Mouse (Mus musculus): ENCODE results near the gene Crocc2. TPM values are rescaled to one million over a fixed set of nuclear protein-coding genes. Genes with fewer than 3 reads are reported as not detected.

Gene Crocc2
- total and polyA plus RNA-seq, 3 experiments: not detected

- Histone ChIP-seq H3K79me2 (ENCODE audit: control insufficient read depth, insufficient read depth, low read length, poor library complexity) (no peaks in the 10 kb centered on the region), H3K4me1 (ENCODE audit: control insufficient read depth in 1 of 2, insufficient read depth in 2 of 2, low read length in 2 of 2) (no peaks in the 10 kb centered on the region; a peak in 1 of 4 replicates), H3K27me3 (ENCODE audit: control insufficient read depth in 1 of 2, insufficient read depth in 2 of 2, low read length in 2 of 2) (no peaks in the 10 kb centered on the region; a peak in 1 of 4 replicates), H3K9me3 (replicated peaks; ENCODE audit: insufficient read depth, low read length) (no peaks in the 10 kb centered on the region), H3K4me3 (ENCODE audit: control insufficient read depth in 1 of 2, insufficient read depth in 1 of 2, low read depth in 2 of 2, low read length in 2 of 2) (no peak overlapping the region), H3K36me3 (ENCODE audit: control insufficient read depth in 1 of 2, insufficient read depth in 2 of 2, low read length in 2 of 2) (no peaks in the 10 kb centered on the region), H3K27ac (ENCODE audit: control insufficient read depth, low read depth, low read length) (no peak overlapping the region), H3K9ac (ENCODE audit: control insufficient read depth, low read depth, low read length, poor library complexity, severe bottlenecking) (no peak overlapping the region)
- DNase-seq (ENCODE audit: low read depth, low spot score): no peak
- no peak for TF ChIP-seq KAT2A (conservative IDR thresholded peaks at IDR 0.05; ENCODE audit: low read depth, low read length)
Measured at GRCm38 (mm10) chr1:93277041-93277440, 108.5 kb downstream of the Crocc2 start.

Other genes with a start within 250 kb of the Crocc2 start
- gene Capn10, start 234.3 kb upstream of the Crocc2 start, total RNA-seq (2012; rRNA removed): 30.5 and 30.7 TPM in 2 replicates
- 10 to 100 TPM in 1 of 2 experiments, not detected in 1; 43.3 TPM for gene Capn10, start 234.3 kb upstream of the Crocc2 start, polyA plus RNA-seq (2012; ENCODE audit: insufficient read depth in 1 of 2, insufficient read length in 2 of 2, low read depth in 1 of 2, low replicate concordance in 2 of 2, missing spikeins in 1 of 2)
- not detected in 2 replicates for gene Gpr35, start 217.9 kb upstream of the Crocc2 start, total RNA-seq (2012; rRNA removed)
- under 1 TPM in 1 of 2 experiments, not detected in 1; 0.22 TPM for gene Gpr35, start 217.9 kb upstream of the Crocc2 start, polyA plus RNA-seq (2012; ENCODE audit: insufficient read depth in 1 of 2, insufficient read length in 2 of 2, low read depth in 1 of 2, low replicate concordance in 2 of 2, missing spikeins in 1 of 2)
- gene Aqp12, start 162.4 kb upstream of the Crocc2 start, total RNA-seq (2012; rRNA removed): not detected in 2 replicates
- gene Aqp12, start 162.4 kb upstream of the Crocc2 start, polyA plus RNA-seq (2012; ENCODE audit: insufficient read depth in 1 of 2, insufficient read length in 2 of 2, low read depth in 1 of 2, low replicate concordance in 2 of 2, missing spikeins in 1 of 2): not detected
- gene Kif1a, start 66.8 kb upstream of the Crocc2 start, total RNA-seq (2012; rRNA removed): not detected in 2 replicates
- not detected for gene Kif1a, start 66.8 kb upstream of the Crocc2 start, polyA plus RNA-seq (2012; ENCODE audit: insufficient read depth in 1 of 2, insufficient read length in 2 of 2, low read depth in 1 of 2, low replicate concordance in 2 of 2, missing spikeins in 1 of 2)
- gene Agxt, start 33.5 kb upstream of the Crocc2 start, total RNA-seq (2012; rRNA removed): not detected in 2 replicates
- gene Agxt, start 33.5 kb upstream of the Crocc2 start, polyA plus RNA-seq (2012; ENCODE audit: insufficient read depth in 1 of 2, insufficient read length in 2 of 2, low read depth in 1 of 2, low replicate concordance in 2 of 2, missing spikeins in 1 of 2): not detected
- gene 2310007B03Rik, start 7.8 kb upstream of the Crocc2 start, total RNA-seq (2012; rRNA removed): not detected in 2 replicates
- not detected for gene 2310007B03Rik, start 7.8 kb upstream of the Crocc2 start, polyA plus RNA-seq (2012; ENCODE audit: insufficient read depth in 1 of 2, insufficient read length in 2 of 2, low read depth in 1 of 2, low replicate concordance in 2 of 2, missing spikeins in 1 of 2)
- 0.07 and 0.12 TPM in 2 replicates for gene Sned1, start 67.1 kb downstream of the Crocc2 start, total RNA-seq (2012; rRNA removed)
- under 1 TPM in 1 of 2 experiments, not detected in 1; 0.13 TPM for gene Sned1, start 67.1 kb downstream of the Crocc2 start, polyA plus RNA-seq (2012; ENCODE audit: insufficient read depth in 1 of 2, insufficient read length in 2 of 2, low read depth in 1 of 2, low replicate concordance in 2 of 2, missing spikeins in 1 of 2)
- gene Mterf4, start 137.2 kb downstream of the Crocc2 start, total RNA-seq (2012; rRNA removed): 29.8 and 34.6 TPM in 2 replicates
- 10 to 100 TPM in 1 of 2 experiments, not detected in 1; 33.9 TPM for gene Mterf4, start 137.2 kb downstream of the Crocc2 start, polyA plus RNA-seq (2012; ENCODE audit: insufficient read depth in 1 of 2, insufficient read length in 2 of 2, low read depth in 1 of 2, low replicate concordance in 2 of 2, missing spikeins in 1 of 2)
- 32.4 and 36.6 TPM in 2 replicates for gene Ppp1r7, start 174.1 kb downstream of the Crocc2 start, total RNA-seq (2012; rRNA removed)
- 100 to 1,000 TPM in 1 of 2 experiments, 10 to 100 TPM in 1; 74.9 to 131 TPM for gene Ppp1r7, start 174.1 kb downstream of the Crocc2 start, polyA plus RNA-seq (2012; ENCODE audit: insufficient read depth in 1 of 2, insufficient read length in 2 of 2, low read depth in 1 of 2, low replicate concordance in 2 of 2, missing spikeins in 1 of 2)
- gene Pask, start 174.8 kb downstream of the Crocc2 start, total RNA-seq (2012; rRNA removed): 17.4 and 22.5 TPM in 2 replicates
- 10 to 100 TPM in 1 of 2 experiments, not detected in 1; 19.0 TPM for gene Pask, start 174.8 kb downstream of the Crocc2 start, polyA plus RNA-seq (2012; ENCODE audit: insufficient read depth in 1 of 2, insufficient read length in 2 of 2, low read depth in 1 of 2, low replicate concordance in 2 of 2, missing spikeins in 1 of 2)
- gene Ano7, start 205.2 kb downstream of the Crocc2 start, total RNA-seq (2012; rRNA removed): not detected in 2 replicates
- under 1 TPM in 1 of 2 experiments, not detected in 1; 0.03 TPM for gene Ano7, start 205.2 kb downstream of the Crocc2 start, polyA plus RNA-seq (2012; ENCODE audit: insufficient read depth in 1 of 2, insufficient read length in 2 of 2, low read depth in 1 of 2, low replicate concordance in 2 of 2, missing spikeins in 1 of 2)